Mouse (Mus musculus): ENCODE results near the gene Dnm1.

DNA sequence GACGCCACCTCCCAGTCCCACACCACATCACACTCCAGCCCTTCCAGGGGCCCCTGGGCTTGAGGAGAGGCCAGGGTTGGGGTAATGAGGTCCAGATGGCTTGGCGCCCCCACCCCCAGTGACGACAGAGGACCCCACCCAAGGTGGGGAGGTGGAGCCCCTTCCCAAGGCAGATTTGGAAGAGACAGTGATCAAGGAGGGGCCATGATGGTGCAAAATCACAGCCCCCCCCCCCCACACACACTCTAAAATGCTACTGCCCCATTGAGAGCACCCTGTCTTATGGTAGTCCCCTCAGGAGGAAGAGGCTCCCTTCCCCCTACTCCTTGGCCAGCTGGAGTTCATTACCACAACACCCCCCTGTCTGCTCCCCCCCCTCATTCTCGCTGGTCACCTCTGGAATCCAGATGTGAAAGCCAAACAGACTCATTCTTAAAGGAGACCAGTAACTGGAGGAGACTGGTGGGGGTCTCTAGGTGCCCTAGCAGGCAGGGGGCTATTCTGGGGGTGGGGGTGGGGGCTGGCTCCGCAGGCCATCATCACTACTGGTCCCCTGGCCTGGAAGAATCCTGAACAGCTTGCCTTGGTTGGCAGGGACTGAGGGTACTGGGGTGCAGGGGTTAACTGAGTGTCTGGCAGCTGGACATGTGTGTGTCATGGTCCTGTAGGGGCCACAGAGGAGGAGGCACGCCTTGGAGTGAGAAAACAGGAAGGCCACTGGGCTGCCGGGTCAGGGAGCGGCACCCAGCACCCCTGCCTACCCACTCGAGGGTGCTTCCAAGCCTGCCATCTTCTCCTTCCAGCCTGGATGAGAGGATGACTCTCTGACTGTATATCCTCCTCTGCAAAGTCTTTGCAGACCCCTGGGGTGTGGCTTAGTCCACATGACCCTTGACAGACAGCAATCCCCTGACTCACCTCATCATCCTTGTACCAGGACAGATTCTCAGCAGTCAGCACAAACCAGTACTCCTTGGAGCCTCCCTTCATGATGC lies 33.3 kb downstream of the Dnm1 start:
- TF ChIP-seq CTCF (IDR thresholded peaks at IDR 0.05; ENCODE audit: insufficient read depth, low read depth, low read length) (no peak), POLR2A (IDR thresholded peaks at IDR 0.05; ENCODE audit: insufficient read depth, low read depth, low read length) (no peak)
